Mouse (Mus musculus) urinary bladder, postnatal 4 days (tissue): ENCODE data around the gene Urb2.
A peak's percentile ranks its signal among the peaks of the same experiment; 100 is the strongest.
"Not testable (repeated sequence)": the region's sequence is repeated elsewhere in the genome, so short reads cannot be mapped to it uniquely, and the experiment has no call there.

Source experiments
- DNase-seq, 2 experiments: peaks; one replicate each; pipeline ENCODE4 v3.0.0; 2021 to 2022; ENCODE audit warnings: low spot score in 2 of 2

The Urb2 gene

GRCm38 (mm10) chr8:124014751-124015150, 6.6 kb upstream of the Urb2 start:
- DNase-seq = no peak

- DNase-seq = peak in 1 of 2 experiments; percentile 51
These were observed 1.5 kb upstream of the Urb2 start for GRCm38 (mm10) chr8:124019782-124020181.

- peak in 1 of 2 experiments; percentile 69 for DNase-seq
These were observed 670 bp upstream of the Urb2 start for GRCm38 (mm10) chr8:124020439-124021236.

GRCm38 (mm10) chr8:124026265-124026664, 5.0 kb downstream of the Urb2 start:
- DNase-seq = not testable (repeated sequence)

- DNase-seq = no peak
These were observed 6.5 kb downstream of the Urb2 start for GRCm38 (mm10) chr8:124027831-124028230.

- DNase-seq = peak in 1 of 2 experiments; percentile 38
These were observed 12.1 kb downstream of the Urb2 start for GRCm38 (mm10) chr8:124033400-124033799.

GRCm38 (mm10) chr8:124038121-124038520, 16.8 kb downstream of the Urb2 start:
- DNase-seq = no peak

- peak in 1 of 2 experiments; percentile 45 for DNase-seq
These were observed 18.0 kb downstream of the Urb2 start for GRCm38 (mm10) chr8:124039351-124039750.

- DNase-seq = no peak
These were observed 20.9 kb downstream of the Urb2 start for GRCm38 (mm10) chr8:124042201-124042600.

- DNase-seq = no peak
These were observed 23.1 kb downstream of the Urb2 start for GRCm38 (mm10) chr8:124044421-124044820.

GRCm38 (mm10) chr8:124044931-124045330, 23.6 kb downstream of the Urb2 start:
- DNase-seq = no peak

GRCm38 (mm10) chr8:124045856-124046255, 24.5 kb downstream of the Urb2 start:
- no peak for DNase-seq

GRCm38 (mm10) chr8:124052110-124052509, 30.8 kb downstream of the Urb2 start:
- peak; percentile 52 to 74 for DNase-seq

GRCm38 (mm10) chr8:124052568-124052967, 31.3 kb downstream of the Urb2 start:
- DNase-seq = no peak

GRCm38 (mm10) chr8:124056832-124057655, 35.7 kb downstream of the Urb2 start:
- no peak for DNase-seq

- no peak for DNase-seq
These were observed 45.2 kb downstream of the Urb2 start for GRCm38 (mm10) chr8:124066325-124067058.

- DNase-seq = no peak
These were observed 45.9 kb downstream of the Urb2 start for GRCm38 (mm10) chr8:124067059-124067750.

- no peak for DNase-seq
These were observed 49.3 kb downstream of the Urb2 start for GRCm38 (mm10) chr8:124070363-124071324.

GRCm38 (mm10) chr8:124075977-124076376, 54.7 kb downstream of the Urb2 start:
- DNase-seq = no peak

- DNase-seq = no peak
These were observed 55.1 kb downstream of the Urb2 start for GRCm38 (mm10) chr8:124076416-124076815.
